Mouse (Mus musculus): ENCODE measurements around the gene Pla2g4e.

Pla2g4e gene

DNA sequence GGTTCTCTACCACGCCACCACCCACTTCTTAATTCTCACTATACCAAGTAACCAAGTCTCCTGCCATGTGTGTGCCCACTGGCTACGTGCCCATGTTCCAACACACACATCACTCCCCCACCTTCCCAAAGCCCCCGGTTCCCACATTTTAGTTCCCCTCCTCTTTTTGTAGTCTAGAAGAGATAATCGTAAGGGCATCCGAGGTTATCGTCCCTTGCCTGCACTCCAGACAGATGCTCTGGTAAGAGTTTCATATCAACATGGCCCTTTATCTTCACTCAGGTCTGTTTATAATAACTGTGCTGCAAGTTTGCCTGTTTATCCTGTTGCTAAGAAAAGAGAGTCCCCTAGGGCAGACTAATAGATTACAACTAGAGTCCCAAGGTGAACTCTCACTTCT, 127.8 kb downstream of the Pla2g4e start:
- no peak for DNase-seq (ENCODE audit: low spot score)
